Mouse (Mus musculus) erythroblast, embryonic 14.5 days (primary cell): ENCODE results near the gene Slc16a11.

Source experiments
- GATA1 ChIP-seq: IDR thresholded peaks from 2 replicates; pipeline ENCODE4 v1.6.1; 2012; ENCODE audit warnings: low read length, inconsistent platforms, mixed read lengths
- TAL1 ChIP-seq: IDR thresholded peaks from 3 replicates; pipeline ENCODE4 v1.6.1; 2012; ENCODE audit warnings: low read length, inconsistent platforms, mixed read lengths

DNA sequence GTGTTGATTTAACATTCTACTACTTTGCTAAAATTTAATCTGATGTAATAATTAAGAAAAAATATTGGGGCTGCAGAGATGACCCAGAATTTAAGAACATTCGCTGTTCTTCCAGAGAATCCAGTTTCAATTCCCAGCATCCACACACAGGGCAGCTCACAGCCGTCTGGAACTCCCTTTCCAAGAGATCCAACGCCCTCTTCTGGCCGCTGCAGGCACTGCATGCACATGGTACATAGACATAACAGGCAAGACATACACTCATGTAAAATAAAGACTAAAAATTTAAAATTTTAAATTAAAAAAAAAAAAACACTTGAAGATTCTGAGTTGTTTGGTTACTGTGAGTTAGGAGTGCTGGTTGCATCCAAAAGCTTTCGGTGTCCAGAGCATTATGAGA lies 40.3 kb upstream of the Slc16a11 start:
- TF ChIP-seq TAL1 (no peak), GATA1 (no peak)
